Mouse (Mus musculus): Measurements from ENCODE around the gene Ift46.
A peak's percentile ranks its signal among the peaks of the same experiment; 100 is the strongest.
"Not testable (repeated sequence)": the region's sequence is repeated elsewhere in the genome, so short reads cannot be mapped to it uniquely, and the experiment has no call there.

The Ift46 gene

DNA sequence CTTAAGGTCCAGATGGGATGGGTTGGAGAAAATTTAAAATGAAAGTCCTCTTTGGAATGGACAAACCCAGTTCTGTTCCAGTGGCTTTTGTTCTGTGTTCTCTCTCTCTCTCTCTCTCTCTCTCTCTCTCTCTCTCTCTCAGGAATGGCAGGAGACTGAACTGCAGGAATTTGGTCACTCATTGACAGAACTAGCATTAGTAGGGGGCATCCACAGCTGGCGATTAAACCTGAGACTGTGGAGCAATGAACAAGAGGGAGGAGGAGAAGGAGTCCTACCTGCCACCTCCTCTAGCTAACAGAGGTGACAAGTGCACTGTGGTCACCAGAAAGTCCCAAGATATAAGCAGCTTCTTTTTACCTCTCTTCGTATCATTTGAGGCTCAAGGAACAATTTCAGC lies 31.4 kb upstream of the Ift46 start:
- DNase-seq, result no peak

DNA sequence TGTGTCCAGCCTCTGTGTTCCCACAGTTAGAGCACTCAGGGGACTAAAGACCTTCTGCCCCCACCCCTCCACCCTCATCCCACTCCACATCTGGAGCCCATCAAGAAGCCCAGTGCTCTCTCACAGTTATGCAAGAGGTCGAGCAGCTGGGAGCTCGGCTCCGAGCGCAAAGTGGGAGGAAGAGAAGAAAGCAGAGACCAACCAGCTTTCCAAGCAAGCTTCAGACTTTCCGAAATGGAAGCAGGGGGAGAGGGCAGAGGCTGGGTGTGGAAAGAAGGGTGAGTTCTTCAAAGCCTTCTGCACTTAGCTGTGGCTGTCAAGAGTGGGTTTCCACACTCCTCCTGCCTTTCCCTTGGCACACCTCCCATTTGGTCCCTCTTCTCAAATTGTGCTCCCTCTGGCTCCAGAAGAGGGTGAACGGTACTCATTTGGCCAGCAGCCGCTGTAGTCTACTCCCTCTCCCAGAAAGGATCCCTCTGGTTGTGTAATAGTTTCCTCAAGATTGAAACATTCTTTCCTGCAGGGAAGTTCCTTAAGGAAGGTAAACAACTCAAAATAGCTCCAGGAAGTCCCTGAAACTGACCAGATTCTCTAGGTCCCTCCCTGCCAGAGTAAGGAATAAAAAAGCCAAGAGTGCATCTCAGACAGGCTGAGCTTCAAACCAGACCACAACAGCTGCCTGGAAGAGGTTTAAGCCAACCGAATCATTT lies 30.3 kb upstream of the Ift46 start:
- DNase-seq, result no peak

GRCm38 (mm10) chr9:44740663-44741192 lies 27.0 kb upstream of the Ift46 start:
- DNase-seq, result no peak

DNA sequence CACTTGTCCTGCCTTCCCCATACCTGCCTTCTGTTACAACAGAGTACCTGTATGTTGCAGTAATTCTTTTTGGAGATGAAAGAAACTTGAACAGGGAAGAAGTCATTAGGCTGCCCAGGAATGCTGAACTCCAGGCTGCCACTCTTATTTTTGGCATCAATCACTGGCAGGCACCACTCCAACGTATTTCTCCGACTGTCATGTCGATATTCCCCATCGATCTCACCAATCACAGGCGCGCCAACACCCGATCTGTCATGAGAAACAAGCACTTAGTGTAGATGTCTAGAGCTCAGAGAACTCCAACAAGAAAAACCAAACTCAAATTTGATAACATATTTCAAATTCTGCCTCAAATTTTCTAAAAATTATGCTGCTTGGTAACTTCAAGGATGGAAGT lies 22.3 kb upstream of the Ift46 start:
- no peak for DNase-seq

DNA sequence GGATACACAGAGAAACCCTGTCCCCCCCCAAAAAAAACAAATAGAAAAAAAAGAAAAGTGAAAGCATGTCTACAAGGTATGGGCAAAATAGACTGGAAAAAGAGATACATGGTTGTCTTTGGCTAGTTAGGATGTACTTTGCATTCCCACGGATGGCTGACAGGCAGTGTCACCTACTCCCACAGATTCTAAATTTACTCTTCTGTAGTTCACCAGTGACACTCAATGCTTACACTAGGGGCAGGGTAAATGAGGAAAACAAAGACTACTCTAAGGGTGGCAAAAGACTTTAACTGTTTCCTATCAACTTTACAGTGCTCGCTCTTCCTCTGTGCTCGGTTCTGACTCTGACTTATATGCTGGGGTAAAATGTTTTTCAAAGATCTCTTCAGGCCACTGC lies 21.0 kb upstream of the Ift46 start:
- no peak for DNase-seq

GRCm38 (mm10) chr9:44747341-44747740 lies 20.4 kb upstream of the Ift46 start:
- DNase-seq, result no peak

DNA sequence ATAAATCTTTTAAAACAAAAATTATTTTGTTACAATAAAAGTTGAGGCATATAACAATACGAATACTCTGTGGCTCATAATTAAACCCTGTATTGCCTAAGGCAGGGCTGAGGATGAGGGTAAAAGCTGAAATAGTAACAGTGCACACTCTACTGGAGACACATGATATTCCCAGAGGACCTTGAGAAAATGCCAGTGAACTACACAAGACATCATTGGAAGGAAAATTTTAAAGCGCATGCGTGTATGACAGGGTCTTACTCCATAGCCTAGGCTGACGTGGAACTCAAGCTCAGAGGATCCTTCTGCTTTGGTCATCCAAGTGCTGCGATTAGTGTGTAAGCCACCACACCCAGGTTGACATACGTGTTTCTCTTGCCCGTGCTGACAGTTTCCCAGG lies 19.2 kb upstream of the Ift46 start:
- no peak for DNase-seq

DNA sequence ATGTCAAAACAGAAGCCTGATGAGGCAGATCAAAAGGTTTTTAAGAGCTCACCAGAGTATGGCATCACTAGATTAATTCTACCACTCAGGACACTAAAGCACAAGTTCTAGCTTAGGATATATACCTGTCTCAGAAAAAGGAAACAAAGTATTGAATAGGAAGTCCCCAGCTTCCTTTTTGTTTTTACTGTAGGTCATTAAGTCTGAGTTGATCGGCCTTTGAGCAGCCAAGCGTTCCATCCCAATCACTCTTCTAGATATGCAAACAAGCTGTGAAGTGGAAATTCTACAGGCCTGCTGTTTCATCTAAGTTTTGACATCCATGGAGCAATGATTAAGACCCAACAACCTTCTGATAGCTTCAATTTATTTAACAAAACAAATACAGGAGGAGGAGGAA lies 6.8 kb upstream of the Ift46 start:
- no peak for DNase-seq

DNA sequence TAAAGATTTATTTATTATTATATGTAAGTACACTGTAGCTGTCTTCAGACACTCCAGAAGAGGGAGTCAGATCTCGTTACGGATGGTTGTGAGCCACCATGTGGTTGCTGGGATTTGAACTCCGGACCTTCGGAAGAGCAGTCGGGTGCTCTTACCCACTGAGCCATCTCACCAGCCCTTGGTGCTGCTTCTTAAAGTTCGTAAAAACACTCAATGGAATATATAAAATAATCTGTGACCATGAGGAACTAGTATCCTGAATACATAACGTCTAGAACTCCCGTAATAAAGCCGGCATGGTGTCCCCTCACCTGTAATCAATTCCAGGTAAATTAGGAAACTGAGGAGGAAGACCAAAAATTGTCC lies 304 bp downstream of the Ift46 start:
- DNase-seq, result not testable (repeated sequence)

DNA sequence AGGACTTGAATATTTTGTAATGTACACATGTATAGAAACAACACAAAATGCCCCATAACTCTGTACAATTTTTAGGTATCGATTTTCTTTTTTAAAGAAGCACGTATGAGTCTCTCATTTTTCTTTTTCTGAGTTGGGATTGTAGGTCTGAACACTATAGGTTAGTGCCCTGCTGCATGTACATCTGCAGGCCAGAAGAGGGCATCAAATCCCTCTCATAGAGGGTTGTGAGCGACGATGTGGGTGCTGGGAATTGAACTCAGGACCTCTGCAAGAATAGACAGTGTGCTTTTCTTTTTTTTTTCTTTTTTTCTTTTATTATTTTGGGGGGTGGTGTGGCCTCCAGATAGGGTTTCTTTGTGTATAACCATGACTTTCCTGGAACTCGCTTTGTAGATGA lies 3.7 kb downstream of the Ift46 start:
- DNase-seq, result no peak

DNA sequence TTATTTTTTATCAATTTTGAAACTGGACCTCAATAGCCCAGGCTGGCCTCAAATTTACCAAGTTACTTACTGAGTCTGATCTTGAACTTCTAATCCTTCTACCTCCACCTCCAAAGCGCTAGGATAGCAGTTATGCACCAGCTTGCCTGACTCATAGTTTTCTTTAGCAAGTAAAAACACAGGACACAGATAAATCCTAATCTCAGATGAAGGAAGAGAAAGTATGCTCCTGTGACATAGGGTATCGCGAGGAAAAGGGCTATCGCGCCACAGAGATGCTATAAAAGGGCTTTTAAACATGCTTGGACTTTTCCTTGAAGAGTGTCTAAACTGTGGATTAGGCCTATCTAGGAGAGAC lies 4.7 kb downstream of the Ift46 start:
- no peak for DNase-seq

DNA sequence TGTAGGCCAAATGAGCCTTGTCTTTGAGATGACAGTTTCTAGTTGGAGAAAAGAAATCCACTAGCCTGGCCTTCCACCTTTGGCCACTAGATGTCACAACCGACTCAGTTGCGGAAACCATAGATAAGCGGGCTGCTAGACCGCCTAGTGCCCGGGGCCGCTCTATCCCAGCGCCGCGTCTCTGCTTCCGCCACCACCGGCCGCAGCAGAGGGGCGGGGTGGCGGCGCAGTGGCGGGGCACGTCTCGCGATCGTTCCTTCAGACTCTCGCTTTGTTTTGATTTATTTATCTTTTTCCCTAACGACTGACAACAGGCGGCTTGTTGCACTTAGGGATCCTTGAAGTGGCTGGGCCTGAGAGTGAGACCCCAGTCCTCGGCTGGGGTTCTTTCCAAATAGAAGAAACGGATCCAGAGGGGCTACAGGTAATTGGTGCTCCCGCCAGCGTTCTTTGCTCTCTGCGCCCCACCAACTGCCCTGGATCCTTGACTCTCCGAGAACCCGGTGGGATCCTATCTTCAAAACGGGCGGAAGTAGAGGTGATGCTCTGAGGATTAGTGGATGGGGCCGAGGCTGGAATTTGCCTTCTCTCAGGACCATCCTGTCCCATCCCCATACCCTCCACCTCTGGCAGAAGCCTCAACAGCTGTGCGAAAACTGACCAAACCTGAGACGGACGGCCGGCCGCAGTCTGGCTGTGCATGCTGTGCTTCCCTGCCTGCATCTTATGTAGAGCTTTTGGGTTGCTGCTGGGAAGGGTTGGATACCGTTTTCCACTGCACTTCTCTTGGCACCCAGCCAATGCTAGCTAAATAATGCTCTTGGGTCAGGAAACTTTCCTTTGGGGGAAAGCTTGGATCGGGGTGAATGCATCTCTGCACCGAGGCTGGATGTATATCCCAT lies 5.3 kb downstream of the Ift46 start:
- DNase-seq, result peak; percentile 94

GRCm38 (mm10) chr9:44792842-44793241 lies 25.1 kb downstream of the Ift46 start:
- DNase-seq, result no peak

DNA sequence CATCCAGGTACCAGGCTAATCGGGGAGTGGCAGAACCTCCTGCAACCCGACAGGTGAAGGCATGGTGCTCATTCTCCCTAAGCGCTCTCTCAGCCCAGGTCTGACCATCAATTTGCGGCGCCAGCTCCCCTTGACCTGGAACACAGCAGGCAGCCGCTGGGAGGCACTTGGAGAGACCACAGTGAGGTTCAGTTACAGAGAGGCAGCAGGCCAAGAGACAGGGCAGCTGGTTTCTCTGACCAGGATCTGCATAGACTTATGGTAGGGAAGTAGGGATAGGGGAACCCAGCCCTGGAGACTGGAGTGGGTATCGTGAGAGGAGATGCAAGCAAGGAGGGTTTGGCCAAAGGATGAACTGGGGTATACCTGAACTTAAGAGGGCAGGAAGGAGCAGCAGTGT lies 30.6 kb downstream of the Ift46 start:
- no peak for DNase-seq

DNA sequence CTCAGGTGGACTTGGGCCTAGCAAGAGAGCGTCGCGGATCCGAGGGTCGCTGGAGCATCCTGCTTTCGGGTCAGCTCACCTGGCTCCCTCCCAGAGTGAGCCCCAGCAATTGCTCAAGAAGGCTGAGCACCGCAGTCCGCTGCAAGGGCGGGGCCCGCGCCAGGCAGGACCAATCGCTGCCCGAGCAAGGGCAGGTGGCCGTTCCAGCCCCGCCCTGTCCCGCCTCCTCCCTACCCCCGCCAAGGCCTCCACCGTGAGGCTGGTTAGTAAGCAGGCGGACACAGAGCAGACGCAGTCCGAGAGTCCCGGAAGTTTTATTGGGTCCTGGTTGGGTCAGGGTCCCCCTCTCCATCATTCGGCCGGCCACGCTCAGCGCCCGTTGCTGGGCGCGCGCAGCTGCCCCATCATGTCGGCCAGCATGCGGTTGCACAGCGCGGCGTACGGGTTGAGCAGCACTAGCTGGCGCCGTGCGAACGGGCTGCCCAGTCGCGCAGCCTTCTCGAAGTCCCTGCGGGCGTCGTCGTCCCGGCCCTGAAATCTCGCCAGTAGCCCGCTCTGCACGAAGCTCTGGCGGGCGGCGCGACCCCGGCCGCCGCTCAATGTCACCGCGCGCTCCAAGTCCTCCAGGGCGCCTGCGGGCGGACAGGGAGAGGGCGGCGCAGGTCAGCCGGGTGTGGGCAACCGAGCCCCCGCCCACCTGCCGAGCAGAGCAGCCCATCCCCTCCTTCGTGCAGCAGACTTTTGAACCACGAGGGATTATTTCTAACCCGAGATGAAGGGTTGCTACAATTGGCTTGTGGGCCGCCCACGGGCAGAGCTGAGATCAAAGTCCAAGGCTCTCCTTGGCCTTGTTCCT lies 31.6 kb downstream of the Ift46 start, which contains the start of gene Tmem25:
Gene Tmem25, minus strand, starts transcription at position 206 of the 856 bp plus-strand sequence.
- DNase-seq, result peak; percentile 73

DNA sequence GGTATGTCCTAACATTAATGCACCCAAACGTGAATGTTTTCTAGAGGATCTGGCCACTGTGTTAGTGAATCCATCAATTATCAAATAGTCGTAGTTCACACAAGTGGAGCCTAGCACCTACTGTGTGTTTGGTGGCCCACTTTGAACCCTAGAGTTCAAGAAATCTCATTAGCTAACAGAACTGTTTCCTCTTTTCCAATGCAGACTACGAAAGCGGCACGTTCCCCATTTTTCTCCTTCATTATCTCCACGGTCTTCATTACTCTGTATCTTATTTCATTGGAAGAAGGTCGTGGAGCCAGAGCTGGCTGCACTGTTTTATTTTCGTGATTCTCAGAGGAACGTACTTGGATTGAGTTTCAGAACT lies 32.2 kb downstream of the Ift46 start:
- DNase-seq, result no peak

GRCm38 (mm10) chr9:44801669-44802068 lies 34.0 kb downstream of the Ift46 start:
- no peak for DNase-seq

GRCm38 (mm10) chr9:44802808-44803450 lies 35.2 kb downstream of the Ift46 start, which contains the start of gene Ttc36:
Gene Ttc36 (minus strand): TSS chr9:44803072.
- DNase-seq, result no peak

- DNase-seq, result no peak
Measured at GRCm38 (mm10) chr9:44804678-44805077, 37.0 kb downstream of the Ift46 start.

DNA sequence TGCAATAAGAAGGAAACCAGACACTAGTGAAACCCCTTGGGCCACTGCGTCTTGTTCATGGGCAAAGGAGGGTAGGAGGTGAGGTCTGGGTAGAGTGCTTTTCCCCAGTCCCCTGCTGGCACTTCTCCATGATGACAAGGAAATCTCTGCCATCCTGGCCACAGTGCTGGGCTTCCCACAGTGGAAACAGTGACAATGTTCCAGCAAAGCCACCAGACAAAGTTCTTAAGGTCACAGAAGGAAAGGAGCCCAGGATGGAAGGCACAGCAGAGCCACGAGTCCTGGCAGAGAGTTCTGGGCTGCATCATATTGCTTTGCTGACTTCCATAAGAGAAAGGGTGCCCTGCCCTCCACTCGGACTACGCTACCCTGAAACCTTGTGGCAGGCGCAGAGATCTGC lies 37.8 kb downstream of the Ift46 start:
- no peak for DNase-seq

- DNase-seq, result no peak
Measured at GRCm38 (mm10) chr9:44807141-44807540, 39.4 kb downstream of the Ift46 start.

GRCm38 (mm10) chr9:44807778-44808177 lies 40.1 kb downstream of the Ift46 start:
- no peak for DNase-seq

DNA sequence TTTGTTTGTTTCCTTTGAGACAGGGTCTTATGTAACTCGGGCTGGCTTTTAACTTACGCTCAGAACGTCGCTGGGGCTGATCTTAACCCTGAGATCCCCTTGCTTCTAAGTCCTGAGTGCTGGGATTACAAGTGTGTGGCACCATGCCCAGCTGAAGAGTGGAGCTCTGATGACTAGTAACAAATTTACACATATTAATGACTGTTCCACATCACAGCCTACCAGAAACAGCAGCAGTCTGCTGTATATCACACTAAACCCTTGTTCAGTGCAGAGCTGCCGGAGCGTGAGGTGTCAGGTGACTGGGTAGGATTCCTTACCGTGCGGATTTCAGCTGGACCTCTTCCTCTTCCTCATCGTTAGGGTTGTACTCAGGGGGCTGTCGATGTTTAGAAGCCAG lies 42.6 kb downstream of the Ift46 start:
- no peak for DNase-seq
